Mouse (Mus musculus) left cerebral cortex, postnatal 36 days (tissue): Measurements from ENCODE around the gene Mbnl2. TPM values are rescaled to one million over a fixed set of nuclear protein-coding genes. Genes with fewer than 3 reads are reported as not detected.

Experiments used
- DNase-seq, 2 experiments: peaks; one replicate each; pipeline ENCODE4 v3.0.0; 2021 to 2022; ENCODE audit warnings: low spot score in 2 of 2, mixed read lengths in 1 of 2
- intact Hi-C: fragments of 180-260 bp; cut with DNase I; formaldehyde crosslinking; loops from one replicate; pipeline ENCODE4 v1.15.1; 2025
- total RNA-seq, 2 experiments: library from RNA; stranded (reverse); gene quantifications; 2 replicates each; pipeline ENCODE4 v1.2.3; 2021

Mbnl2 gene
- total RNA-seq, 2 experiments from 2014 or later = 223 to 270 TPM

DNA sequence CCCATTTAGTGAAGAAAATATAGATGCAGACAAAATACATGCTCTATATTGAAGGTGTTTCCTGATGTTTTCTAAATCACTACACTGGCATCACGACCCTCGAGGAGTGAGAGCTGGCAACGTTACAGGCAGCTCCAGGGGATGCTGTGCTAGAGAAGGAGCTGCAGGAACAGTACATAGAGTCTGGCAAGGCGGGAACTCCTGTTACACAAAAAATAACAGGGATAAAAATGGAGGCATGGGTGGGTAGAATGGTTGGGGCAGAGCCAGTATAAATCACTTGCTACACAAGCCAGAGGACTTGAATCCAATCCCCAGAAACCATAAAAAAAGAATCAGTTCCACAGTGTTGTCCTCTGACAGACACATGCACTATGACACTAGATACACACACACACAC, 165.8 kb downstream of the Mbnl2 start:
- DNase-seq = peak; percentile 27 to 38
- intact Hi-C loops = loop anchor here (10.0 kb wide), 1 partner anchor 214 kb away; no protein-coding TSS in a partner anchor

DNA sequence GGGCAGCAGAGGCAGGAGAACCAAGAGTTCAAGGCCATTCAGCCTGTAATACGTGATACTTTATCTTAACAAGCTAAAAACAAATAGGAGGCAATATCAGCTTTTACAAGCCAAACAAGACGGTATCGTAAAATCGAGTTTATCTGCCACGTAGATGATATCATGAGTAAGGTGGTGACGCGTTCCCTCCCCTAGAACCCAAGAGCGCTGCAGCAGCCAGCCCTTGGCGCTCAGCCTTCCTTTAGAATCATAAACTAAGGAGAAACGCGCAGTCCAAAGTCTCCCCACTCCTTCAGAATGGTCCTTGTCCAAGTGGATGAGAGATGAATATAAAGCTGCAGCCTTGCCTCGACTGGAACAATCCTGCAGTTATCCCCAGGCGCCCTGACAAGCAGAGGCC, 166.4 kb downstream of the Mbnl2 start:
- DNase-seq = no peak

DNA sequence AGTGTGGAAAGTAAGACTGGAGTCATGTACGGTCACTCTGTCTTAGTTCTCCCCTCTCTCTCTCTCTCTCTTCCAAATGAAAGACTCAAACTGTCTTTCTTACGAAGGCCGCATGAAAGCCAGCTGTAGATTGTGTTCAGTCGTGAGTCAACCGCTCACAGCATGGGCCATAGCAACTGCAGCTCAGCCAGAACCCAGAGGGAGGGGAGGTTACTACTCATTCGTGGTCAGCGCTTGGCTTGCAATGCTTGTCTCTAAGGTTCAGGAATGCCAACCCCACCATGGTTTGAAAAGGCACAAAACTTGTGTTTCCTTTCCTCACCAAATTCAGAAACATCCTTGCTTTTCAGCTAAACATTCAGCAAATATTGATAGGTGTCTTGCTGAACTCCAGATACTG, 178.8 kb downstream of the Mbnl2 start:
- intact Hi-C loops = no loop called here
- no peak for DNase-seq

More for the DNA sequence above, 166.4 kb downstream of the Mbnl2 start:
- intact Hi-C loops = loop anchor here (10.0 kb wide), 1 partner anchor 213 kb away; no protein-coding TSS in a partner anchor

DNA sequence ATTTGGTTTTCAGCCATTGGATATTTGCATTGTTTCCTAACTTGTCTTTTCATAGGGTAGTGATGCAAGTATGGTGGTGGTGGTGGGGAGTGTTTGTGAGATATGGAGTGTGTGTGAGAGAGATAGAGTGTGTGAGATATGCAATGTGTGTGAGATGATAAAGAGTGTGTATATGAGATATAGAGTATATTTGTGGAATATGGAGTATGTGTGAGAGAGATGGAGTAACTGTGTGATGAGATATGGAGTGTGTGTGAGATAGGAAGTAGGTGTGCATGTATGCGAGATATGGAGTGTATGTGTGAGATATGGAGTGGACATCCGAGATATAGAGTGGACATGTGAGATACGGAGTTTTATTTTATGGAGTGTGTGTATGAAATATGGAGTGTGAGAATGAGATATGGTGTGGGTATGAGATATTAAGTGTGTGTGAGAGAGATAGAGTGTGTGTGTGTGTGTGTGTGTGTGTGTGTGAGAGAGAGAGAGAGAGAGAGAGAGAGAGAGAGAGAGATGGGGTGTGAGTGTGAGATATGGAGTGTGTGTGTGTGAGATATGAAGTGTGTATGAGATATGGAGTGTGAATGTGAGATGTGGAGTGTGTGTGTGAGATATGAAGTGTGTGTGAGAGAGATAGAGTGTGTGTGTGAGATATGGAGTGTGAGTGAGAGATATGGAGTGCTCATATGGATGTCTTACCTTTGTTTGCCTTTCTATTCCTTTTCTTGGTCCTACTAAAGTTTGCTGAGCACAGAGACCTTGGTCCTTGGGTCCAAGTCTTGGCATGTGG, 188.7 kb downstream of the Mbnl2 start:
- no peak for DNase-seq
- intact Hi-C loops = no loop called here

DNA sequence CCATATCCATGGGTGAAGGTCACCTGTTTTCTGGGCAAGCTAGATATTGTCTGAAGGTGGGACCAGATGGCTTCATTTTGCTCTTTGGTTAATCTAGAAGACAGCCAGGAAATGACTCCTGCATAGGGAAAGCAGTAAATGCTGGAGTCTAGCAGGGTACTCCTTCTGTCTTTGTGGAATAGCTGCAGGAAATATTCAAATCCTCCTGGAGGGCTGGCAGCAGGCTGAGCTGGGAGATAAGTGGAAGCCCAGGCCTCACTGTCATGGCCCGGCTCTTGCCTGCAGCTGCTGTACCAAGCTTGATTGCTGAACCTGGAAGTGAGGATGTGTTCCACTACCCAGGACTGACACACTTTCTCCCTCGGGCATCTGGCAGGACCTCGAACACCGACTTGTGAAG, 191.3 kb downstream of the Mbnl2 start:
- DNase-seq = no peak
- intact Hi-C loops = loop anchor here (5.0 kb wide), 1 partner anchor 385 kb away; no protein-coding TSS in a partner anchor

DNA sequence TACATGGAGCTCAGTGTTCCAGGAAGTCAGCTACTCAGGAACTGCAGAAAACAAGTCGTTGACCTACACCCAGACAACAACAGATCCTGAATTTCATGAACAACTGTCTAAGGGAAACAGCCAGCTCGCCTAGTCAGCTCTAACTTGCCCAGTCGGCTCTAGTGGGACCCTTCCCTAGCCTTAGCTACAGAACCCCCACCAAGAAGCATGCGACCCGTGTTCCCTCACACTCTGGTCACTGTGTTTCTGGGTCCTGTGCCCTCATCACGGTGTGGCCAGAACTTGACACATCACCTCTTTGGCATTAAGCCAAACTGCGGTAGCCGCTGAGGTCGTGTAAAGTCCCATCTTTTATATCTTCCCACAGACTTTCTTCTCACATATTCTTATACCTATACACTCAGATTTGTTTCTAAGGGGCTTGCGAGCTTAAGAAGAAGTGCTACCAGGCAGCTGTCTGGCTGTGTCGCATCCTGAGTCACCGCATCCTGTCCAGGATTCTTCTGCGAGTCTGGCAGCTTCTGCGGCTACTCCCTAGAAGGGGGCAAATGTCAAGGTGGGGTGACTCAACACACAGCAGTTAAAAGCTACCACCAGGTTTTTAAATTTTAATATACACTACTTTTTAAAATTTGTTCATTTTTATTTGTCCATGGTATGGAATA, 193.8 kb downstream of the Mbnl2 start:
- intact Hi-C loops = loop anchor here (5.0 kb wide), 1 partner anchor 387 kb away; no protein-coding TSS in a partner anchor
- no peak for DNase-seq

DNA sequence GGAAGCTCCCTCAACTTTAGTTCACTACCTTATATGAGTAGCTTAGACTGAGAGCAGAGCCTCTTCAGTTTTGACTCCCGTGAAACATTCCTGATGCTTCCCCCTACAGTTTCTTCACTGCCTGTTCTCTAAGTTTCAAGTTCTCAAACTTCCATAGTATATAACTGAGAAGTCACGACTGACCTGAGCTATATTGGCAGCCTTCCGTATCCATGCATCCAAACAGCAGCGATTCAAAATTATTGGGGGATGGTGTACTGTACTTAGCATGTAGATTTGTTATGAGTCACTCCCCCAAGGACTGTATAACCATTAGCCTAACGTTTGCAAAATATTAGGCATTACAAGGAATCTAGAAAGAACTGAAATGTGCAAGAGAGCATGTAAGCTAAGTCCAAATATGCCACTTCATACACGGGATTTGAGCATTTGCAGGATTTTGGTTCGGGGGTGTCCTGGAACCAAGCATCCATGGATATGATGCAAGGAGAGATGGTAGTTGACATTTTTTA, 200.8 kb downstream of the Mbnl2 start:
- no peak for DNase-seq
- intact Hi-C loops = loop anchor here (2.0 to 5.0 kb wide), 4 partner anchors 41 to 339 kb away; partner anchors contain the start of gene Mbnl2

DNA sequence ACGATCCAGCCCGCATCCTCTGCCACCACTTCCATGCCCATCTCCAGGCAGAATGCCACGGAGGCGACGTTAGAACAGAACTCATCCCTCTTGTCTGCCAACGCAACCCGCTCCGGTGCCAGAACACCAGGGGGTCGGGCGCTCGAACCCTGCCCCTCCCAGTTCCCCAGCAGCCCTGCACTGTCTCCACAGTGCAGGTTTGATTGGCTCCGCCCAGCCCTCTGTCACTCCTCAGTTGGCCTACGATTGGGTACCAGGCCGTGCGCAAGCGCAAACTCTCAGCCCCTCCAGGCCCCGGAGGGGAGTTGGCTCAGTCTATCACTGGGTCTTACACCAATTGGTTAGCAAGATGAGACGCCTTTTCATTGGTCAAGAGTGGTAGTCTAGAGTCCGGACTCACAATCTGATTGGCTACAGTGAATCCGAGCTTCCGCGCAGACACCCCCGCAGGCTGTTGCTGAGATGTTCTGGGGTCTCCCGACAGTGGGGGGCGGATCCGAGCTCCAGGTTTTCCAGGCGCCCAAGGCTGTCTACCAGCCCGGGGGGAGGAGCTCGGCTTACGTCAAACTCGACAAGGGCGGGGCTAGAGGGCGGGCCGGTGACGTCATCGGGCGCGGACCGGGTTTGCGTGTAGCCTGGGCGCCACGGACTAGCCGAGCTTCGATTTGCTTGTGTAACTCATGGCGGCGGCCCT, 202.0 kb downstream of the Mbnl2 start:
- intact Hi-C loops = loop anchor here (2.0 to 5.0 kb wide), 4 partner anchors 43 to 340 kb away; partner anchors contain the start of gene Mbnl2
- peak; percentile 97 to 98 for DNase-seq

DNA sequence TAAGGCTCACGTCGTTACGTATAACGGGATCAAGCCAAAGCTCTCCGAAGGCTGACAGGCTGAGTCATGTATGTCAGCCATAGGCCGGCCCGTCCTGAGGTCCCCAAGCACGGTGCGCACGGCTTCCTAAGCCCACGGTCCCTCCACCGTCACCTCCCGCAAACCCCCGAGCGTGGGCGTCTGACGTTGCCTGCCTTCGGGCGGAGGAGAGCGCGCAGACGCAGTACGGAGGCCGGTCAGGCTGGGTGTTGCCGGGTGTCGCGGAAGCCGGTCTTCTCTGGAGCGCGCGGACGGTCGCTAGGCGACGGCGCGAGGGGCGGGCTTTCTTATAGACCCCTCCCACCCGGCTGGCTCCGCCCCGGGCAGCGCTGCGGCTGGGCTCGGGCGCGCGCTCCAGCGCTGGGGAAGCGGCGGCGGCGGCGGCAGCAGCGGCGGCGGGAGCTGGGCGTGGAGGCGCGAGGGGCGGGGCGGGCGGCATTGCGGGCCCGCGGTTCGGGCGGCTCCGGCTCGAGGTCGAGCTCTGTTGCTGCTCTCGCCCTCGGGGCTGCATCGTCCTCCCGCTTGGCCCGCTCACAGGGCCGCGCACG, 202.6 kb downstream of the Mbnl2 start, which contains the start of gene Rap2a:
TSS of gene Rap2a (plus strand) at position 463 of the 587 bp plus-strand sequence.
- DNase-seq = peak; percentile 98
- intact Hi-C loops = loop anchor here (2.0 to 5.0 kb wide), 5 partner anchors 43 to 341 kb away; partner anchors contain the start of gene Mbnl2

DNA sequence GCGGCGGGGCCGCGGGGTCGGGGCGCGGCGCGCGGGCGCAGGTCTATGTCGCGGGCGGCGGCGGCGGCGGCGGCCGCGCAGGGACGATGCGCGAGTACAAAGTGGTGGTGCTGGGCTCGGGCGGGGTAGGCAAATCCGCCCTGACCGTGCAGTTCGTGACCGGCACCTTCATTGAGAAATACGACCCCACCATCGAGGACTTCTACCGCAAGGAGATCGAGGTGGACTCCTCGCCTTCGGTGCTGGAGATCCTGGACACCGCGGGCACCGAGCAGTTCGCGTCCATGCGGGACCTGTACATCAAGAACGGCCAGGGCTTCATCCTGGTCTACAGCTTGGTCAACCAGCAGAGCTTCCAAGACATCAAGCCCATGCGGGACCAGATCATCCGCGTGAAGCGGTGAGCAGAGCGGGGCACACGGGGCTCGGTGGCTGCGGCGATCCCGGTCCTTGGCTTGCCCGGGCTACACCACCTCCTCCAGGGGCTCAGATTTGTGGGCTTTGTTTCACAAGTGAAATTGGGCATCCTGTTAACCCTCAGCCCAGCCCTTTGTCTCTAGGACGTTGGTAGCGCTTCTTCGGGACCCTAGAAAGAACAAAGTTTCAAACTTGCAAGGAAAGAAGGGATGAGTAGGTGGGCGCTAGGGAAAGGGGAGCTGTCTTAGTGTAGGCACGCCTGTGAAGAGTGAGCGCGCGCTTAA, 203.3 kb downstream of the Mbnl2 start:
- intact Hi-C loops = loop anchor here (2.0 to 5.0 kb wide), 4 partner anchors 182 to 341 kb away; partner anchors contain the start of gene Mbnl2
- peak in 1 of 2 experiments; percentile 35 for DNase-seq

DNA sequence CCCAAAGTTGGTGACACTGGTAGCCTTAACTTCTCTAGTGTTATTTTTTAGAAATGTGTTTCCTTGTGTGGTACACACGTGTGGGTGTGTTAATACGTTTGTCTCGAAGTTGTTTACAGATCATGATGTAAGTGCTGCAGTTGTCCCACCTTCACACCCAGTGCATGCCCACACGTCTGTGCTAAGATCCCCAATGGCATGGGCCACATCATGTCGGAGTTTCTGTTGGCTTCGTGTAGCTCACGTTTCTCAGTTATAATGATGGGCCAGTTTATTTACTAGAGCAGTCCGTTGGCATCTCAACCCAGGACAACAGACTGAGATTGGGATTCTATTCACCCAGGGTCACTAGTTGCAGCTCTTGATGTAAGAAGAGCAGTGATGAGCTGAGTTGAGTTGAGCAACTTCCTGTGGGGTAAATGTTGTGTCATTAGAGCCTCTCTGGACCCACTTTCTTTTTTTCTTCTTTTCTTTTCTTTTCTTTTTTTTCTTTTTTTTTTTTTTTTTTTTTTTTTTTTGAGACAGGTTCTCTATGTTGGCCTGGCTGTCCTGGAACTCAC, 205.0 kb downstream of the Mbnl2 start:
- intact Hi-C loops = no loop called here
- no peak for DNase-seq

DNA sequence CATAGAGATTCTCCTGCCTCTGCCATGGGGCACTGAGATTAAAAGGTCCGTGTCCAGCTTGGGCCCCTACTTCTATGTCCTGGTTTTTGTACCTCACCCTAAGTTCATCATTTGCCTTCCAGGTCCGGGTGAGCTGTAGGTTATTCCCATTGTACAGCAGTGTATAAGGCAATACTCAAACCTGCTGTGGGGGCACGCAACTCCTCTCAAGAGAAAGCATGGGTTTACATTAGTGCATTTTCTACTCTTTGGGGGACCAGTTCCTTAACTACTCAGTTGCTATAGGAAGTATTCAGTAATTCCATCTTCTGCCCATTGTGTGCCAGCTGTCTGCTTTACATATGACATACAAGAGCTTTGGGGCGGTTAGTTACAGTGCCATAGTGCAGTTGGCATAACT, 205.5 kb downstream of the Mbnl2 start:
- no peak for DNase-seq
- intact Hi-C loops = no loop called here

Other genes starting within 250 kb of the Mbnl2 start
- gene Oxgr1, start 233.2 kb upstream of the Mbnl2 start, total RNA-seq = under 1 TPM in 1 of 2 experiments, not detected in 1; 0.14 TPM
- 10 to 100 TPM; 91.3 to 93.9 TPM for gene Rap2a, start 202.8 kb downstream of the Mbnl2 start, total RNA-seq